Mouse (Mus musculus): ENCODE data around the gene Serpinc1. TPM values are rescaled to one million over a fixed set of nuclear protein-coding genes. Genes with fewer than 3 reads are reported as not detected.
"Not testable (repeated sequence)": the region's sequence is repeated elsewhere in the genome, so short reads cannot be mapped to it uniquely, and the experiment has no call there.

The Serpinc1 gene
- polyA plus RNA-seq, 1 experiment: 0.18 TPM

GRCm38 (mm10) chr1:160980537-160981234, 2.3 kb downstream of the Serpinc1 start:
- Histone ChIP-seq H3K4me3 (replicated peaks; ENCODE audit: insufficient read depth, low read depth, low read length) (no peak overlapping the region), H3K27me3 (ENCODE audit: control insufficient read depth, insufficient read depth, low read length) (no peaks in the 10 kb centered on the region), H3K27ac (ENCODE audit: insufficient read depth, low read length) (no peak overlapping the region), H3K4me1 (ENCODE audit: control insufficient read depth, insufficient read depth, low read length) (no peaks in the 10 kb centered on the region)
- WGBS: 93% methylated on average over 8 of the region's 8 CpGs
- TF ChIP-seq CTCF (IDR thresholded peaks at IDR 0.05; ENCODE audit: borderline replicate concordance, insufficient read depth, low read depth, low read length): no peak
- no peak for TF ChIP-seq POLR2A (IDR thresholded peaks at IDR 0.05; ENCODE audit: borderline replicate concordance, insufficient read depth, low read length)
- DNase-seq: no peak

GRCm38 (mm10) chr1:160981337-160981736, 3.0 kb downstream of the Serpinc1 start:
- Histone ChIP-seq H3K4me3 (replicated peaks; ENCODE audit: insufficient read depth, low read depth, low read length) (no peak overlapping the region), H3K27me3 (ENCODE audit: control insufficient read depth, insufficient read depth, low read length) (no peaks in the 10 kb centered on the region), H3K4me1 (ENCODE audit: control insufficient read depth, insufficient read depth, low read length) (no peaks in the 10 kb centered on the region), H3K27ac (ENCODE audit: insufficient read depth, low read length) (no peak overlapping the region)
- WGBS: 94% methylated on average over 4 of the region's 4 CpGs
- no peak for DNase-seq
- no peak for TF ChIP-seq POLR2A (IDR thresholded peaks at IDR 0.05; ENCODE audit: borderline replicate concordance, insufficient read depth, low read length)
- TF ChIP-seq CTCF (IDR thresholded peaks at IDR 0.05; ENCODE audit: borderline replicate concordance, insufficient read depth, low read depth, low read length): no peak

- DNase-seq: no peak
- Histone ChIP-seq H3K27me3 (ENCODE audit: control insufficient read depth, insufficient read depth, low read length) (no peaks in the 10 kb centered on the region), H3K4me3 (replicated peaks; ENCODE audit: insufficient read depth, low read depth, low read length) (no peak overlapping the region), H3K4me1 (ENCODE audit: control insufficient read depth, insufficient read depth, low read length) (no peaks in the 10 kb centered on the region), H3K27ac (ENCODE audit: insufficient read depth, low read length) (no peak overlapping the region)
- 31% methylated on average over 3 of the region's 3 CpGs for WGBS
- TF ChIP-seq POLR2A (IDR thresholded peaks at IDR 0.05; ENCODE audit: borderline replicate concordance, insufficient read depth, low read length) (no peak), CTCF (IDR thresholded peaks at IDR 0.05; ENCODE audit: borderline replicate concordance, insufficient read depth, low read depth, low read length) (no peak)
Observed at GRCm38 (mm10) chr1:160982887-160983286, 4.5 kb downstream of the Serpinc1 start.

- not testable (repeated sequence) for H3K27me3 ChIP-seq (ENCODE audit: control insufficient read depth, insufficient read depth, low read length); H3K27ac ChIP-seq (ENCODE audit: insufficient read depth, low read length); H3K4me3 ChIP-seq (replicated peaks; ENCODE audit: insufficient read depth, low read depth, low read length); DNase-seq; H3K4me1 ChIP-seq (ENCODE audit: control insufficient read depth, insufficient read depth, low read length)
- 86% methylated on average over 1 of the region's 1 CpGs for WGBS
Observed at GRCm38 (mm10) chr1:160984731-160985130, 6.3 kb downstream of the Serpinc1 start.

- WGBS: 84% methylated on average over 6 of the region's 6 CpGs
- DNase-seq: no peak
- no peak overlapping the region for H3K4me3 ChIP-seq (replicated peaks; ENCODE audit: insufficient read depth, low read depth, low read length)
- TF ChIP-seq CTCF (IDR thresholded peaks at IDR 0.05; ENCODE audit: borderline replicate concordance, insufficient read depth, low read depth, low read length) (no peak), POLR2A (IDR thresholded peaks at IDR 0.05; ENCODE audit: borderline replicate concordance, insufficient read depth, low read length) (no peak)
- H3K27me3 ChIP-seq (ENCODE audit: control insufficient read depth, insufficient read depth, low read length): no peaks in the 10 kb centered on the region
- no peak overlapping the region for H3K27ac ChIP-seq (ENCODE audit: insufficient read depth, low read length)
- H3K4me1 ChIP-seq (ENCODE audit: control insufficient read depth, insufficient read depth, low read length): no peaks in the 10 kb centered on the region
Observed at GRCm38 (mm10) chr1:160985477-160985876, 7.1 kb downstream of the Serpinc1 start.

GRCm38 (mm10) chr1:160986881-160987635, 8.7 kb downstream of the Serpinc1 start:
- no peaks in the 10 kb centered on the region for H3K4me1 ChIP-seq (ENCODE audit: control insufficient read depth, insufficient read depth, low read length)
- H3K27ac ChIP-seq (ENCODE audit: insufficient read depth, low read length): no peak overlapping the region
- H3K27me3 ChIP-seq (ENCODE audit: control insufficient read depth, insufficient read depth, low read length): no peaks in the 10 kb centered on the region
- H3K4me3 ChIP-seq (replicated peaks; ENCODE audit: insufficient read depth, low read depth, low read length): no peak overlapping the region
- TF ChIP-seq POLR2A (IDR thresholded peaks at IDR 0.05; ENCODE audit: borderline replicate concordance, insufficient read depth, low read length) (no peak), CTCF (IDR thresholded peaks at IDR 0.05; ENCODE audit: borderline replicate concordance, insufficient read depth, low read depth, low read length) (no peak)
- WGBS: 88% methylated on average over 17 of the region's 17 CpGs
- DNase-seq: no peak

GRCm38 (mm10) chr1:160989395-160989794, 11.0 kb downstream of the Serpinc1 start:
- H3K27me3 ChIP-seq (ENCODE audit: control insufficient read depth, insufficient read depth, low read length): no peaks in the 10 kb centered on the region
- TF ChIP-seq POLR2A (IDR thresholded peaks at IDR 0.05; ENCODE audit: borderline replicate concordance, insufficient read depth, low read length) (no peak), CTCF (IDR thresholded peaks at IDR 0.05; ENCODE audit: borderline replicate concordance, insufficient read depth, low read depth, low read length) (no peak)
- H3K4me1 ChIP-seq (ENCODE audit: control insufficient read depth, insufficient read depth, low read length): no peaks in the 10 kb centered on the region
- DNase-seq: no peak
- no peak overlapping the region for H3K27ac ChIP-seq (ENCODE audit: insufficient read depth, low read length)
- H3K4me3 ChIP-seq (replicated peaks; ENCODE audit: insufficient read depth, low read depth, low read length): no peak overlapping the region
- WGBS: 72% methylated on average over 15 of the region's 15 CpGs

GRCm38 (mm10) chr1:160993851-160994250, 15.5 kb downstream of the Serpinc1 start:
- no peak overlapping the region for H3K4me3 ChIP-seq (replicated peaks; ENCODE audit: insufficient read depth, low read depth, low read length)
- no peak for TF ChIP-seq CTCF (IDR thresholded peaks at IDR 0.05; ENCODE audit: borderline replicate concordance, insufficient read depth, low read depth, low read length)
- TF ChIP-seq POLR2A (IDR thresholded peaks at IDR 0.05; ENCODE audit: borderline replicate concordance, insufficient read depth, low read length): no peak
- no peak for DNase-seq
- no peaks in the 10 kb centered on the region; the same call in 1 of the 2 replicates for H3K4me1 ChIP-seq (ENCODE audit: control insufficient read depth, insufficient read depth, low read length)
- 92% methylated on average over 6 of the region's 6 CpGs for WGBS
- no peak overlapping the region for H3K27ac ChIP-seq (ENCODE audit: insufficient read depth, low read length)
- no peaks in the 10 kb centered on the region for H3K27me3 ChIP-seq (ENCODE audit: control insufficient read depth, insufficient read depth, low read length)
